Mouse (Mus musculus) forebrain, embryonic 14.5 days (tissue): ENCODE measurements around the gene Mafb. TPM values are rescaled to one million over a fixed set of nuclear protein-coding genes. Genes with fewer than 3 reads are reported as not detected.

Experiments used
- ATAC-seq: fragments of 200-750 bp; cut with Nextera tagmentation; 2 replicates; pipeline ENCODE4 v1.8.0; 2017; ENCODE audit warnings: mild to moderate bottlenecking, moderate library complexity
- DNase-seq: peaks from one replicate; pipeline ENCODE4 v3.0.0-alpha.2; 2015; ENCODE audit warnings: low spot score
- H3K27ac ChIP-seq: fragments of 300-500 bp; sonication (generic); 2 replicates; pipeline ENCODE4 v1.5.1; 2014; ENCODE audit warnings: low read depth, mild to moderate bottlenecking, control low read depth, low read length, moderate library complexity
- H3K27me3 ChIP-seq: fragments of 300-500 bp; sonication (generic); replicated peaks from 2 replicates; pipeline ENCODE4 v1.6.1; 2014; ENCODE audit warnings: low read length, control low read depth, mixed read lengths; ENCODE audit not compliant: control insufficient read depth, insufficient read depth
- H3K36me3 ChIP-seq: fragments of 300-500 bp; sonication (generic); 2 replicates; pipeline ENCODE4 v1.6.1; 2014; ENCODE audit warnings: low read length, control low read depth; ENCODE audit not compliant: control insufficient read depth, insufficient read depth
- H3K4me1 ChIP-seq: fragments of 300-500 bp; sonication (generic); 2 replicates; pipeline ENCODE4 v1.6.1; 2014; ENCODE audit warnings: antibody characterized with exemption, low read length, control low read depth; ENCODE audit not compliant: control insufficient read depth, insufficient read depth
- H3K4me2 ChIP-seq: fragments of 300-500 bp; sonication (generic); 2 replicates; pipeline ENCODE4 v1.6.1; 2014; ENCODE audit warnings: mild to moderate bottlenecking, control low read depth, low read length
- H3K4me3 ChIP-seq: fragments of 300-500 bp; sonication (generic); 2 replicates; pipeline ENCODE4 v1.5.1; 2014; ENCODE audit warnings: low read depth, low read length, control low read depth
- H3K9ac ChIP-seq: fragments of 300-500 bp; sonication (generic); 2 replicates; pipeline ENCODE4 v1.6.1; 2014; ENCODE audit warnings: mild to moderate bottlenecking, low read length, control low read depth, moderate library complexity
- H3K9me3 ChIP-seq: fragments of 300-500 bp; sonication (generic); replicated peaks from 2 replicates; pipeline ENCODE4 v1.6.1; 2016; ENCODE audit warnings: low read length, control low read depth, mixed read lengths; ENCODE audit not compliant: control insufficient read depth
- WGBS: fragments of 180-500 bp; shearing (Covaris S2); extraction: QIAGEN DNeasy Blood & Tissue Kit; methylation state at CpG from one replicate; pipeline ENCODE4 v1.1.7; 2014; 5-methylcytosine and 5-hydroxymethylcytosine counted together
- polyA plus RNA-seq: library from polyadenylated mRNA; unstranded; fragments of >200 nt; fragmentation: Nextera tagmentation; extraction: Ambion mirVana; gene quantifications from 2 replicates; pipeline ENCODE4 v1.2.1, GENCODE M21; 2014

Gene Mafb
- polyA plus RNA-seq, 1 experiment from 2014 or later = 6.1 TPM

DNA sequence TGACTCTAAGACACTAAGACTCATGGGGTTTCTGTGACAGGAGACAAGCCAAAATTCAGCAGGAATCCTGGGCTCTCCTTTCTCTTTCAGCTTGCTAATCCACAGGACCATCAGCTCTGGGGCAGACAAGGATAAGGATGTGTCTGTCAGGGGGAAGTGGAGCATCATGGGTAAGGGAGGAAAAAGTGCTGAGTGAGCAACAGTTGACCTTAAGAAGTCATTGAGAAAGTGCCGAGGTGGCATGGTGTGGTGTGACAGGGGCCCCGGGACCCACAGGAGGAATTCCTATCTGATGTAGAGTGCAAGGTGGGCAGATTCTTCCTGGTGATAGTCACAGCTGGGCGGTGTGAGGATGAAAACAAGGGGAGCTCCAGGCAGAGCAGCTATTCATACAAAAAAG, 25.8 kb upstream of the Mafb start:
- WGBS = 82% methylated on average over 3 of the region's 3 CpGs
- ATAC-seq = no peak
- H3K27me3 ChIP-seq = no peaks in the 10 kb centered on the region

DNA sequence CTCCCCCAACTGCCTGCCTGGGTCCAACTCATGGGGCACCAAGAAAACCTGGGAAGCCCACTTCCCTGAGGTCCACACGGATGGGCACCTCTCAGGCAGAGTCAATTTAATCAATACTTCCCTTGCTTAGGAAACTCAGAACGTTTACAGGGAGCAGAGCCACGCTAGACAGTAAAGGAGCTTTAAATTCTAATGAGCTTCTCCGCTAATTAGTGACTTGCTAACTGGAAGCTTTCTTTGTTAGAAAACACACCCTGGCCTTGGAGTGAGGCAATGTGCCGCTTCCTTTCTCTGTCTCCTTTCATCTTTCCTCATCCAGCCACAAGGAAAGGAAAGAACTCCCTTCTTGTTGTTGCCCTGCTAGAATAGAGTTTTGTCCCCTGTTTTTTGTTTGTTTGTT, 21.7 kb upstream of the Mafb start:
- H3K27me3 ChIP-seq = no peaks in the 10 kb centered on the region
- 0 out of 2 replicates have a peak, but pooled peaks have one; percentile 15 for ATAC-seq
- H3K9me3 ChIP-seq = no peaks in the 10 kb centered on the region
- no peaks in the 10 kb centered on the region for H3K36me3 ChIP-seq
- 6% methylated on average over 5 of the region's 5 CpGs for WGBS
- H3K9ac ChIP-seq = no peak overlapping the region
- DNase-seq = peak; percentile 65
- no peak overlapping the region for H3K4me2 ChIP-seq
- H3K4me3 ChIP-seq = no peak overlapping the region
- H3K4me1 ChIP-seq = peaks cover 3% of the 10 kb centered on the region; the same call in 1 of the 2 replicates
- no peak overlapping the region for H3K27ac ChIP-seq

More for the DNA sequence above, 25.8 kb upstream of the Mafb start:
- no peaks in the 10 kb centered on the region for H3K36me3 ChIP-seq
- H3K9me3 ChIP-seq = no peaks in the 10 kb centered on the region
- no peak overlapping the region for H3K4me3 ChIP-seq
- peaks cover 3% of the 10 kb centered on the region; the same call in 1 of the 2 replicates for H3K4me1 ChIP-seq
- DNase-seq = no peak
- H3K4me2 ChIP-seq = no peak overlapping the region
- H3K27ac ChIP-seq = no peak overlapping the region
- no peak overlapping the region for H3K9ac ChIP-seq

DNA sequence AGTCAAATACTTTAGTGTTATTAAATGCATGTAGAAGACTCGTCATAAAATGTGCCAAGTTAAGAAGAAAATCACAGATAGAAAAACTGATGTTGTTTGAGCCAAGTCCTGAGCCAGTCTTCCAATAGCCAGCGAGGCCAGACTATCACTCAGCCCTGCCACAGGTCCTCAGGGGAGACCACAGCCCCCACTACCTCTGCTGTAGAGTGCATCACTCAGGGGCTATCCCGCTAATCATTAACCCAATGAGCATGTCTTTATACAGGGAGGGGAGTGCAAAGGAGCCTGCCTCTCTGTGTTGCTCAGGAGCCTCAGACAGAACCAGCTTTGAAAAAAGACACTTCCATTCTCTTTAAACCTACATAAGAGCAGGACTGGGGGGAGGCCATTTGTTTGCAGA, 16.6 kb upstream of the Mafb start:
- H3K27ac ChIP-seq = no peak overlapping the region
- H3K4me1 ChIP-seq = peaks cover 3% of the 10 kb centered on the region; the same call in 1 of the 2 replicates
- ATAC-seq = no peak
- no peak overlapping the region for H3K4me2 ChIP-seq
- no peak overlapping the region for H3K9ac ChIP-seq
- no peak overlapping the region for H3K4me3 ChIP-seq
- no peak for DNase-seq
- H3K36me3 ChIP-seq = no peaks in the 10 kb centered on the region
- H3K9me3 ChIP-seq = no peaks in the 10 kb centered on the region
- H3K27me3 ChIP-seq = no peaks in the 10 kb centered on the region
- WGBS = 60% methylated on average over 3 of the region's 3 CpGs

DNA sequence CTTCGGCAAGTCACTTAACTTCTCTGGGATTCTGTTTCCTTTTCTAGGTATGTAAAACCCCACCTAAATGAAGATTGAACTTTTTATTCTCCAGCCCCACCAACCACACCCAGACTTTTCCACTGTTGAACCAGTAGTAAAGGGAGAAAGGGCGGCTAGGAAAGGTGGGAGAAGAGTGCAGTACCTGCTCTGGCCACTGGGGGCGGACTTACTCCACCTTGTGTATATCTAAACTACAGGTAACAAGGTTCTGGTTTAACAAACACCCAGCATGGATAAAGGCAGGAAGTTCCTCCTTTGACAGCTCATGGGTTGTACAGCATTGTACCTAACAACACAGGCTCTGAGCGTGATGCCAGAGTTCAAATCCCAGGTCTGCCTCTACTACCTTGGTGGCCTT, 11.4 kb upstream of the Mafb start:
- 42% methylated on average over 4 of the region's 4 CpGs for WGBS
- no peaks in the 10 kb centered on the region for H3K36me3 ChIP-seq
- no peak for ATAC-seq
- H3K27ac ChIP-seq = no peak overlapping the region
- H3K4me1 ChIP-seq = no peaks in the 10 kb centered on the region
- peaks cover 5% of the 10 kb centered on the region for H3K27me3 ChIP-seq
- no peaks in the 10 kb centered on the region for H3K9me3 ChIP-seq
- H3K9ac ChIP-seq = no peak overlapping the region
- no peak overlapping the region for H3K4me3 ChIP-seq
- H3K4me2 ChIP-seq = no peak overlapping the region
- DNase-seq = no peak

DNA sequence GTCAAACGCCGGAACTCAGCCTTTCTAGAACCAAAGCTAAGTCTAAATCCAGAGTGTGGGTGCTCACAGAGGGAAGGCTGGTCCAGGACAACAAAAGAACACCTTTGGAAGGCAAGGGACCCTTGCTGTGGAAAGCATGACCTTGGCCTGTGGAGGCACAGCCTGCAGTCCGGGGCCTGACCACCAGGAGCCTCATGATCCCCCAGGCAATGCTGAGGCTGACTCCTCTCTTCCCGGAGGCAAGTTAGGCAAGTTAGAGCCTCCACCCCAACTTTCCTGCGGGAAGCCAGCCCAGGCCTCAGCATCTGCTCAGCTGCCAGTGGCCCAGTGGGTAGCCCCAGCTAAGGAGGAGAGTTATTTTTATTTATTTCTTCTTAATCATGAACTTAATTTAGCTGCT, 9.4 kb upstream of the Mafb start:
- no peaks in the 10 kb centered on the region for H3K9me3 ChIP-seq
- no peak overlapping the region for H3K9ac ChIP-seq
- ATAC-seq (no peak), DNase-seq (no peak)
- WGBS = 37% methylated on average over 5 of the region's 5 CpGs
- no peak overlapping the region for H3K4me2 ChIP-seq
- H3K27me3 ChIP-seq = peaks cover 21% of the 10 kb centered on the region
- H3K36me3 ChIP-seq = no peaks in the 10 kb centered on the region
- no peak overlapping the region for H3K27ac ChIP-seq
- no peak overlapping the region for H3K4me3 ChIP-seq
- H3K4me1 ChIP-seq = no peaks in the 10 kb centered on the region

DNA sequence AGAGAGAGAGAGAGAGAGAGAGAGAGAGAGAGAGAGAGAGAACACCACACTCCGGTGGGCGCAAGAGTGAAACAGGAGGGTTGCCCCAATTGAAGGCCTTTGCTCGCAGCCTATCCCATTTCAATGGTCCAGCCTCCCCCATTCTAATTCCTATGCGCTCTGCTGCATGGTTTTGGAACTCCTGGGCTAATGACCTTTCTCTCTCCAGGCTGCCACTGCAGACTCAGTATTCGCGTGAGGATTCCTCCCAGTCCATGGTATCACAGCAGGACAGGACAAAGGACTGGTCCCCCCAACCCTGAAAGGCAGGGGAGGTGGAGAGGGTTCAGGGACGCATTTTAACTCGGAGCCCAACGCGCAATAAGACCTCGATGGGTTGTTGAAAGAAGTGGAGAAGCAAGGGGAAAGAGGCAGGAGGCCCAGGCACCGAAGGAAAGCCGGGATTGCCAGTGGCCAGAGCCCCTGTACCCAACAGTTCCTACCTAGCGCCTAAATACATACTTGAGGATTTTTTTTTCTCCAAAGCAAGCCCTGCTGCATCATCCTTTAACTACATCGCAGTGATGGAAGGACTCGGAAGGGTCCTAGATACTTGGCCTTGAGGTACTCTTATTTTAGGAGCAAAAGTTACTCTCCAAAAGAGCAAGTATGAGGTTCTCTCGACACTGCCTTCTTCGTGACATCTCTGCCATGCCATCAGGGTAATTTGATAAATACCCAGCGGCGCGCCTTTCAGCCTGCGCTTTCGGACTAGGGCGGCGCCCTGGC, 3.0 kb upstream of the Mafb start:
- WGBS = 1% methylated on average over 25 of the region's 25 CpGs
- Histone ChIP-seq H3K4me3 (0 out of 2 replicates have a peak overlapping the region, but pooled peaks have one; percentile 22), H3K27ac (no peak overlapping the region), H3K27me3 (peaks cover 62% of the 10 kb centered on the region), H3K9me3 (no peaks in the 10 kb centered on the region), H3K4me1 (peaks cover 7% of the 10 kb centered on the region; the same call in 1 of the 2 replicates), H3K9ac (no peak overlapping the region; the same call in 1 of the 2 replicates), H3K36me3 (no peaks in the 10 kb centered on the region), H3K4me2 (no peak overlapping the region)
- DNase-seq = no peak
- ATAC-seq = no peak

DNA sequence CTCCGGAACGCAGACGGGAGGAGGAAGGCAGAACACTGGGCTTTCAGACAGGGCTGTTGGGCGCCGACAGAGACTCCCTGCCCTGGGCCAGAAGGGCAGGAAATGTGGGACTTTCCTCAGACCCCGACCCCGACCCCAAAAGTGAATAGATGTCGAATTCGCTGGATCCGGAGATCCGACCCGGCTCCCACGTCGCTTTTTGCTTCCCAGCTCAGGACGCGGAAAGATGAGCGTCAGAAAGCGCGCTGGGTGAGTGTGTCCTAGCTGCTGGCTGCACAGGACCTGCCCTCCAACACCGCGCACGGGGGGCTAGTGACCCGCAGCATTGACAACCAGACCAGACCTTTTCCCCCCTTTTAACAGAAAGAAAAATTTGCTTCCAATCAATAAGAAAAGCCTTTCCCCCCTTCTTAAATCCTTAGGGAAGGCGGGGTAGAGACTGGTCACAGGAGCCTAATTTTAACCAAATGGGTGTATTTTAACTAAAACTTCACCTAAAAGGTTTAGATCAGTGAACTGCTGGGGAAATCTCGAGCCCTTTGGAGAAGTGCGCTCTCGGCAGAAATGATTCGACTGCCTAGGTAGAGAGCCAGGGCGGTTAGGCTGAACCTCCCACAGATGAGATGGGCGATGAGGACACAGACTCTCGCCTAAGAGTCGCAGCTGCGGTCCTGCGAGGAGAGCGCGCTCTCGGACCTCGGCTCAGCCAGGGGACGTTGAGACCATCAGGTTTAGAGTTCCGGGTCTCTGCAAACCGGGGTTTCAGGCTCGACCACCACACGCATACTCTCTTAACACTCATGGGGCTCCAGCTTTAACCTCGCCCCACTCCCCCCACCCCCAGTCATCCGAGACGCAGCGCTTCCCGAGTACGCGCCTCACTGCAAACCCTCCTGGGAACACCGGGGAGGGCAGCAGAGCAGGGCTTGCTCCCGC, 1.8 kb upstream of the Mafb start:
- Histone ChIP-seq H3K9ac (no peak overlapping the region; the same call in 1 of the 2 replicates), H3K27me3 (peaks cover 65% of the 10 kb centered on the region), H3K9me3 (no peaks in the 10 kb centered on the region), H3K4me1 (peaks cover 7% of the 10 kb centered on the region; the same call in 1 of the 2 replicates), H3K36me3 (no peaks in the 10 kb centered on the region), H3K4me3 (peak overlapping the region; percentile 22), H3K4me2 (peak overlapping the region; percentile 94), H3K27ac (no peak overlapping the region)
- WGBS = under 1% methylated on average over 52 of the region's 52 CpGs
- ATAC-seq (no peak), DNase-seq (no peak)

DNA sequence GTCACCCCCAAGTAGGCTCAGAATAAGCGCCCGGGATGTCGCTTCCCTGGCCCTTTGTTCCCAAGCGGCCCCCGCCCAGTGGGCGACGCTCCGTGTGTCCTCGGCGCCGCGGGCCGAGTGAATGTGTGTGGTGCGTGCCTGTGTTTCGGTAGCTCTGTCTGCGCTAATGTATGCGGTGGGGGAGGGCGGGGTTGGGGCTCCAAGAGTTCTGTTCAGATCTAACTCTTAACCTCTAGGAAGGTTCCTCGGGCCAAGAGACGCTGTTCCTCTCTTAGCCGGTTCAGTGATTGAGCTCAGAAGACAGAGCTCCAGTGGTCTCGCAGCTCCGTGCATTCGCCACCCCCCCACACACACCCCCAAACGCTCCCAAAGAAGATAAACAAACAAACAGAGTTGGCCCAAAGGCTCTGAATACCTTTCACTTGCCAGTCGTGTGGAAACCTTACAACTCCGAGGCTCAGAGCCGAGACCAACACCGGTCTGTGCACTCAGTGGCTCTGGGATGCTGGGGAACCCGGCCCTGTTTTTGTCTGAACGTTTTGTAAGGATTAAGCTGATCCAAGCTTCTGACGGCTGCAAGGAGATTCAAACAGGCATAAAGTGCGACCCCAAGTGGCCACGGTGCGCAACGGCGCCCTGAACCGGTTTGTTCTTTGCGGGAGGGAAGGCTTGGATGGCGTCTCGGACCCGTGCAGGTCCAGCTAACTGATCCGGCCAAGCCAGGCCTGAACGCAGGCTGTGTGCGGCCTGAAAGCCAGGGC, 763 bp upstream of the Mafb start:
- Histone ChIP-seq H3K9me3 (no peaks in the 10 kb centered on the region), H3K4me1 (peaks cover 7% of the 10 kb centered on the region; the same call in 1 of the 2 replicates), H3K27me3 (peaks cover 73% of the 10 kb centered on the region), H3K4me3 (peak overlapping the region; percentile 59), H3K4me2 (peak overlapping the region; percentile 94), H3K9ac (peak overlapping the region; percentile 81), H3K27ac (peak overlapping the region; percentile 94), H3K36me3 (no peaks in the 10 kb centered on the region)
- DNase-seq = peak; percentile 96
- peak; percentile 72 for ATAC-seq
- WGBS = under 1% methylated on average over 45 of the region's 45 CpGs
